Mouse (Mus musculus): ENCODE measurements around the gene Elob. TPM values are rescaled to one million over a fixed set of nuclear protein-coding genes. Genes with fewer than 3 reads are reported as not detected.

The Elob gene
- polyA plus RNA-seq, 1 experiment = 498 TPM

GRCm38 (mm10) chr17:23783352-23783751, 45.6 kb downstream of the Elob start:
- DNase-seq (ENCODE audit: low spot score) = no peak

DNA sequence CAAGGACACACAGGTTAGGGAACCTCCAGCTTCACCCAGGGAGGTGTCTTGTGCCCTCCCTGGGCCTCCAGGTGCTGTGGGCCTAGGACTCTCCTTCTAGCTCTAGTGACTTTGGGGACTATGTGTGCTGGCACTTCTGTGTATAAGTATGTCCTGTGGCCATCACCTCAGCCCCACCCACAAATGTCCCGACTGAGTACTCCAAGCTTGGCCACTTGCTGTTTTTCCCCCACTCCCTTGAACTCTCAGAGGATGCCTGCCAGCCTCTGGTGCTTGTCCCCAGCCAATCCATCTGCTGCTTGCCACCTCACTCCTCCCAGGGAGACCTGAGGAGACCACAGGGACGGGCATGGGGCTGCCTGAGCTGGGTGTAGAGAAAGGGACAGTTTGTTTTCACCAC, 50.5 kb downstream of the Elob start:
- no peak for DNase-seq (ENCODE audit: low spot score)

- no peak for DNase-seq (ENCODE audit: low spot score)
These were observed 51.8 kb downstream of the Elob start for GRCm38 (mm10) chr17:23777141-23777540.

DNA sequence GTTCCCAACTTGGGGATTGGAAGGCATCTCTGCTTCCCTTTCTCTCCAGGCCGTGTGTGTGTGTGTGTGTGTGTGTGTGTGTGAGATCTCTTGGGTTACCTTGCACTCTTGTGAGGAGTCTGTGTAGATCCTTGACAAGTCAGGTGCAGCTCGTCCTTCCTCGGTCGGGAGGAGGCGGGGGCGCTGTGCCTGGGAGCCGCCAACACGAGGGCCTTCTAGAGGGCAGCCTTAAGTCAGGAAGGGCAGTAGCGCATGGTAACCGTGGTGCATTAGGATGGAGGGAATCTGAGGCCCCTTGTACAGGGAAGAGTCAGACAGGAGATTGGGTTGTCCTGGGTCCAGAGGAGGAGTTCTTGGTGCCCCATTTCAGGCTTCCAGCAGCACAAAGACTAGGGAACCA, 52.7 kb downstream of the Elob start:
- DNase-seq (ENCODE audit: low spot score) = no peak

Other genes starting within 250 kb of the Elob start
- gene Zfp13, start 229.6 kb downstream of the Elob start, polyA plus RNA-seq (2012; rRNA removed) = 9.2 and 11.9 TPM in 2 replicates
- 0.04 TPM in 2 replicates for gene Zscan10, start 228.3 kb downstream of the Elob start, polyA plus RNA-seq (2012; rRNA removed)
- 0.22 and 0.29 TPM in 2 replicates for gene Mmp25, start 183.9 kb downstream of the Elob start, polyA plus RNA-seq (2012; rRNA removed)
- gene Bicdl2, start 168.6 kb downstream of the Elob start, polyA plus RNA-seq (2012; rRNA removed) = 9.2 and 11.7 TPM in 2 replicates
- gene Hcfc1r1, start 155.5 kb downstream of the Elob start, polyA plus RNA-seq (2012; rRNA removed) = 136 and 183 TPM in 2 replicates
- gene Thoc6, start 155.3 kb downstream of the Elob start, polyA plus RNA-seq (2012; rRNA removed) = 13.2 and 16.9 TPM in 2 replicates
- gene Tnfrsf12a, start 151.7 kb downstream of the Elob start, polyA plus RNA-seq (2012; rRNA removed) = 17.4 and 26.7 TPM in 2 replicates
- gene Cldn6, start 149.9 kb downstream of the Elob start, polyA plus RNA-seq (2012; rRNA removed) = 0.04 TPM in 1 of 2 replicates, not detected in the other
- not detected in 2 replicates for gene Cldn9, start 145.1 kb downstream of the Elob start, polyA plus RNA-seq (2012; rRNA removed)
- gene 1520401A03Rik, start 106.4 kb downstream of the Elob start, polyA plus RNA-seq (2012; rRNA removed) = 0.10 and 0.23 TPM in 2 replicates
- 10.4 and 15.3 TPM in 2 replicates for gene Pkmyt1, start 102.8 kb downstream of the Elob start, polyA plus RNA-seq (2012; rRNA removed)
- gene Paqr4, start 88.3 kb downstream of the Elob start, polyA plus RNA-seq (2012; rRNA removed) = 12.8 and 13.0 TPM in 2 replicates
- gene Kremen2, start 83.3 kb downstream of the Elob start, polyA plus RNA-seq (2012; rRNA removed) = 0.04 and 0.11 TPM in 2 replicates
- 35.0 and 39.3 TPM in 2 replicates for gene Flywch1, start 57.5 kb downstream of the Elob start, polyA plus RNA-seq (2012; rRNA removed)
- 9.0 and 13.2 TPM in 2 replicates for gene Flywch2, start 43.1 kb downstream of the Elob start, polyA plus RNA-seq (2012; rRNA removed)
- gene Srrm2, start 38.6 kb downstream of the Elob start, polyA plus RNA-seq (2012; rRNA removed) = 540 TPM in 2 replicates
- not detected in 2 replicates for gene Prss33, start 6.9 kb upstream of the Elob start, polyA plus RNA-seq (2012; rRNA removed)
- gene Prss32, start 14.7 kb upstream of the Elob start, polyA plus RNA-seq (2012; rRNA removed) = 0.67 and 1.1 TPM in 2 replicates
- 0.04 and 0.28 TPM in 2 replicates for gene Prss41, start 15.0 kb upstream of the Elob start, polyA plus RNA-seq (2012; rRNA removed)
- not detected in 2 replicates for gene Prss21, start 38.9 kb upstream of the Elob start, polyA plus RNA-seq (2012; rRNA removed)
- not detected in 2 replicates for gene Dcpp1, start 51.7 kb upstream of the Elob start, polyA plus RNA-seq (2012; rRNA removed)
- not detected in 2 replicates for gene Dcpp2, start 51.7 kb upstream of the Elob start, polyA plus RNA-seq (2012; rRNA removed)
- not detected in 2 replicates for gene Dcpp3, start 88.3 kb upstream of the Elob start, polyA plus RNA-seq (2012; rRNA removed)
- 0.09 TPM in 1 of 2 replicates, not detected in the other for gene Sbp, start 112.5 kb upstream of the Elob start, polyA plus RNA-seq (2012; rRNA removed)
- not detected in 2 replicates for gene Sbpl, start 126.1 kb upstream of the Elob start, polyA plus RNA-seq (2012; rRNA removed)
- 0.25 and 0.87 TPM in 2 replicates for gene Prss30, start 151.4 kb upstream of the Elob start, polyA plus RNA-seq (2012; rRNA removed)
- gene Prss22, start 169.0 kb upstream of the Elob start, polyA plus RNA-seq (2012; rRNA removed) = 17.2 and 19.3 TPM in 2 replicates
- gene Prss27, start 209.0 kb upstream of the Elob start, polyA plus RNA-seq (2012; rRNA removed) = 13.2 and 21.8 TPM in 2 replicates
- gene Kctd5, start 244.3 kb upstream of the Elob start, polyA plus RNA-seq (2012; rRNA removed) = 27.7 and 35.6 TPM in 2 replicates

All from urinary bladder, adult 2 months (tissue).